Mouse (Mus musculus): Measurements from ENCODE around the gene Usp4. TPM values are rescaled to one million over a fixed set of nuclear protein-coding genes. Genes with fewer than 3 reads are reported as not detected.

Gene Usp4
- 40.7 and 44.1 TPM in 2 replicates for polyA plus RNA-seq (2021; fragmentation: Nextera tagmentation)
- long read RNA-seq, experiment 1, transcript Usp4-201 (22 exons, 3,662 nt): major isoform, 56 of 99 reads
- long read RNA-seq, experiment 1, partial matches to known transcripts: 29 of 99 reads
- long read RNA-seq, experiment 1, other reads (novel, unspliced or antisense): 10 of 99 reads
- long read RNA-seq, experiment 2, transcript Usp4-209 (21 exons, 3,436 nt): minor isoform, 7 of 628 reads
- long read RNA-seq, experiment 2, transcript Usp4-201 (22 exons, 3,662 nt): major isoform, 466 of 628 reads
- long read RNA-seq, experiment 2, partial matches to known transcripts: 48 of 628 reads
- long read RNA-seq, experiment 2, other reads (novel, unspliced or antisense): 102 of 628 reads

GRCm38 (mm10) chr9:108347540-108348289, at the start of gene Usp4:
Gene Usp4 (plus strand): TSS chr9:108347853.

DNA sequence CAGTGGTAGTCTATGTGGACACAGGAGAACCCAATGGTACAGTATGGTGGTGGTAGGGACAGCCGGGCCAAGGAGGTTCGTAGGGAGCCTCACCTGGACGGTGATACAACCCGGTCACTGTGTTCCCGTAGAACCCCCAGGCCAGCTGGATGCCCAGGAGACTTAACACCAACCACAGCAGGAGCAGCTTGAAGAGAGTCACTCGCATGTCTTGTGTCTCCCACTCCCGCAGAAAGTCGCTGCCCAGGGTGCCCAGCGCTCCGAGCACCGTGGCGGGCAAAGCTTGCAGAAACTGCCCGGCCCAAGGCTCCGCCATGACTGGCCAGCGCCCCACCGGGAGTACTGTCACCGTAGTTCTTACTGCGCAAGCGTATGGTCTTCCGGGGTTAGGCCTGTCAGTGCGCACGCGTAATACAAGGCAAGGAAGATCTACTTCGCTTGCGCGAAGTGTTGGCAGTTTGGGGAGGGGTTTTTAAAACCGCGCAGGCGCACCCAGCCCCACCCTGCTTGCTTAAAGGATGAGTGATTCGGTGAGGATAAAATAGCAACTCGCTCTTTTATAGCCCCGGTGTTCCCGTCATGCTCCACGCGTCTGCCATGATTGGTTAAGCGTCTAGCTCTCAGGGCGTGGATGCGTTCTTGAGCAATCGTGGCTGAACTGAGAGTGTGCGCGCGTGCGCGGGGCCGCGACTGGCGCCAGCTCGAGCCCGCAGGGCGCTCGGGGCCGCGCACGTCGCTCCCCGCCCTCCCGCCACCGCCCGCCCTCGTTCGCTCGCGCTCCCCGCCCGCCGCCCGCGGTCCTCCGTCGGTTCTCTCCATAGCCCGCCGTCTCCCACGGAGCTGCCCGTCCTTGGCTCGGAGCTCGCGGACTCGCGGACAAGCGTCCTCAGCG, 41.8 kb upstream of the Usp4 start, which contains the start of the genes Rhoa and Tcta:
TSS of gene Rhoa (plus strand) at position 501 of the 892 bp plus-strand sequence.
TSS of gene Tcta (minus strand) at position 532 of the 892 bp plus-strand sequence.

DNA sequence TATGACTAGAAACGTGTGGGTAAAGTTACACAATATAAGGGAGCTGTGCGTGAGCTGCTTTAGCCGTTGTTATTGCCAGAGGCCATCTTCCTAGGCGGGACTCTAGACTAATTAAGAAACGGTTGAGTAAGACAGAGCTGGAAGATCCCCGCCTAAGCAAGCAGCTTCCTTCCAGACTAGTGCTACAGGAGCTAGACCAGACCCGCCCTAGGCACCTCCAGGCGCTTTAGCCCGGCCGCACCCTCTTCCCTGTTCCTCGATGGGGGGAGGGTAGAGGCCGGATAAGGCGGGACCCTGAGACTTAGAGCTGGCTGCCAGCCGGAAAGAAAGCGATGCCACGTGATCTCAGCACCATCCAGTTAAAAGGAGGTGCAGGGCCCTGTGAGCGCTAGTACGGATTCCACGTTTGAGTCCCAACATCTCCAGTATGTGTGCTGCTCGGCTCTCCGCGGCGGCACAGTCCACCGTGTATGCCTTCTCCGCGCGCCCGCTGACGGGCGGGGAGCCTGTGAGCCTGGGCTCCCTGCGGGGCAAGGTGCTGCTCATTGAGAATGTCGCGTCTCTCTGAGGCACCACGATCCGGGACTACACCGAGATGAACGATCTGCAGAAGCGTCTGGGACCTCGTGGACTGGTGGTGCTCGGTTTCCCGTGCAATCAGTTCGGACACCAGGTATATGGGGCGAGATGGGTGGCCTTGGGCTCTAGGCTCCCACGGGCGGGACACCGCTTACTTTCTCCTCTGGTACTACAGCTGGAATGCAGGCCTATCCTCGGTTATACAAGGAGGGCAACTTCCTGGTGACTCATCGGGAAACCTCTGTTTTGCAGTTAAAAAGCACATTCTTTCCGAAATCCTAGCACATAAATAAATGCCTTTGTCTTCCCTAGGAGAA, 8.5 kb upstream of the Usp4 start, which contains the start of gene Gpx1:
TSS of gene Gpx1 (plus strand) at position 18 of the 896 bp plus-strand sequence.

GRCm38 (mm10) chr9:108392676-108393075, 45.0 kb downstream of the Usp4 start, which contains the start of gene 1700102P08Rik:
Gene 1700102P08Rik (plus strand): TSS chr9:108392805.

GRCm38 (mm10) chr9:108428384-108428783, 80.7 kb downstream of the Usp4 start, which contains the start of gene Ccdc36:
Gene Ccdc36 (minus strand): TSS chr9:108428484.

DNA sequence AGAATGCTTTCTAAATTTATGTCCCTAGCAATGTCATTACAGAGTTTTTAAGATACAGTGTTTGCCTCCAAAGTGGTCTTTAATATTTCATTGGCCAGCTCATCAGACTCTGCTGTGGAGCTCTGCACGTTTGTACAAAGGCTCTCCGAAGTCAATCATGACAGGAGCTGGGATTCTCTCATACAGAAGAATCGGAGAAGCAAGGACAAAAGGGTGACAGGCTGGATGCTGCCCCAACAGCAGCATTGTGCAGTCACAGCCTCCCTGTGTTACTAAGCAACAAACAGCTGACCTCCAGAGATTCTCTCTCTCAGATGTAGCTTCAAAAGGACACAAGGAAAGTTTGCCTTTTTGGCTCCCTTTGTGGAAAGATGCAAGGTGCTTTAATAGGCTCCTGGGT, 88.5 kb downstream of the Usp4 start, which contains the start of gene BC048562:
TSS of gene BC048562 (plus strand) at position 301 of the 400 bp plus-strand sequence.

Other genes starting within 250 kb of the Usp4 start
- 21.9 and 23.1 TPM in 2 replicates for gene Bsn, start 157.5 kb upstream of the Usp4 start, polyA plus RNA-seq (2021; fragmentation: Nextera tagmentation)
- gene Dag1, start 83.9 kb upstream of the Usp4 start, polyA plus RNA-seq (2021; fragmentation: Nextera tagmentation): 38.6 and 42.0 TPM in 2 replicates
- 136 and 139 TPM in 2 replicates for gene Nicn1, start 57.4 kb upstream of the Usp4 start, polyA plus RNA-seq (2021; fragmentation: Nextera tagmentation)
- 31.0 and 64.8 TPM in 2 replicates for gene Amt, start 51.0 kb upstream of the Usp4 start, polyA plus RNA-seq (2021; fragmentation: Nextera tagmentation)
- 127 TPM in 2 replicates for gene Rhoa, start 41.7 kb upstream of the Usp4 start, polyA plus RNA-seq (2021; fragmentation: Nextera tagmentation)
- 46.6 and 47.4 TPM in 2 replicates for gene Tcta, start 41.7 kb upstream of the Usp4 start, polyA plus RNA-seq (2021; fragmentation: Nextera tagmentation)
- gene Gpx1, start 8.9 kb upstream of the Usp4 start, polyA plus RNA-seq (2021; fragmentation: Nextera tagmentation): 122 and 130 TPM in 2 replicates
- gene 1700102P08Rik, start 45.0 kb downstream of the Usp4 start, polyA plus RNA-seq (2021; fragmentation: Nextera tagmentation): 0.15 and 0.29 TPM in 2 replicates
- gene Ccdc36, start 80.6 kb downstream of the Usp4 start, polyA plus RNA-seq (2021; fragmentation: Nextera tagmentation): 0.14 and 0.16 TPM in 2 replicates
- not detected in 2 replicates for gene BC048562, start 88.6 kb downstream of the Usp4 start, polyA plus RNA-seq (2021; fragmentation: Nextera tagmentation)
- 21.0 and 22.0 TPM in 2 replicates for gene Ccdc71, start 112.7 kb downstream of the Usp4 start, polyA plus RNA-seq (2021; fragmentation: Nextera tagmentation)
- gene Klhdc8b, start 113.7 kb downstream of the Usp4 start, polyA plus RNA-seq (2021; fragmentation: Nextera tagmentation): 15.7 and 17.0 TPM in 2 replicates
- gene Lamb2, start 131.9 kb downstream of the Usp4 start, polyA plus RNA-seq (2021; fragmentation: Nextera tagmentation): 5.4 and 5.7 TPM in 2 replicates
- gene Usp19, start 142.7 kb downstream of the Usp4 start, polyA plus RNA-seq (2021; fragmentation: Nextera tagmentation): 14.2 and 15.2 TPM in 2 replicates
- gene Qars, start 159.9 kb downstream of the Usp4 start, polyA plus RNA-seq (2021; fragmentation: Nextera tagmentation): 35.8 and 45.8 TPM in 2 replicates
- 65.3 and 74.5 TPM in 2 replicates for gene Qrich1, start 169.0 kb downstream of the Usp4 start, polyA plus RNA-seq (2021; fragmentation: Nextera tagmentation)
- gene Impdh2, start 212.4 kb downstream of the Usp4 start, polyA plus RNA-seq (2021; fragmentation: Nextera tagmentation): 62.6 and 65.1 TPM in 2 replicates
- 175 and 180 TPM in 2 replicates for gene Ndufaf3, start 219.6 kb downstream of the Usp4 start, polyA plus RNA-seq (2021; fragmentation: Nextera tagmentation)
- 96.4 and 106 TPM in 2 replicates for gene Dalrd3, start 222.0 kb downstream of the Usp4 start, polyA plus RNA-seq (2021; fragmentation: Nextera tagmentation)
- 58.6 and 60.9 TPM in 2 replicates for gene Wdr6, start 230.9 kb downstream of the Usp4 start, polyA plus RNA-seq (2021; fragmentation: Nextera tagmentation)
- gene P4htm, start 249.8 kb downstream of the Usp4 start, polyA plus RNA-seq (2021; fragmentation: Nextera tagmentation): 124 and 135 TPM in 2 replicates

All from layer of hippocampus, adult 6 months (tissue).